Mouse (Mus musculus): Measurements from ENCODE around the gene Cacul1.

DNA sequence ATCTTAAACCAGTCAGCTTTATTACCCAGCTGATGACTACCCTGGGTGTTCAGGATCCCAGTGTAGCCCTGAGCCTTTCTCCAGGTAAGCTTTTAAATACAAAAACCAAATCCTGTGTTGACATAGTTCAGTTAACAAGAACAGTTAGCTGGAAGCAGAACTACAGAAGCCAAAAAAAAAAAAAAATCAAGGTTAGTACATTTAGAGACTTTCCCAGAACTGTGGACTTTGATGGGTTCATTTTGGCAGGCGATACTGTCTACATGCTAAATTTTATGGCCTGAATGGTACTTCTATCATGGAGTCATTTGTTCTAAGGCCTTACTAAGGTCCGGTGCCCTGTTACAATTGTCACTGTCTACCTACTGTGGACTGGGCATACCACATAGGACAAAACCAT, 8.8 kb upstream of the Cacul1 start:
- no peak for TF ChIP-seq POLR2A (IDR thresholded peaks at IDR 0.05; ENCODE audit: low read depth, low read length)
- TF ChIP-seq CTCF (conservative IDR thresholded peaks at IDR 0.05; ENCODE audit: insufficient read depth, insufficient read length, low read depth, low read length) = no peak
